Mouse (Mus musculus) lung, postnatal 0 days (tissue): ENCODE measurements around the gene Dusp22. TPM values are rescaled to one million over a fixed set of nuclear protein-coding genes. Genes with fewer than 3 reads are reported as not detected.

Source experiments
- ATAC-seq: fragments of 200-750 bp; cut with Nextera tagmentation; 2 replicates; pipeline ENCODE4 v1.8.0; 2017; ENCODE audit warnings: moderate library complexity
- DNase-seq: peaks from one replicate; pipeline ENCODE4 v3.0.0-alpha.2; 2016; ENCODE audit warnings: low spot score
- H3K27ac ChIP-seq: fragments of 300-500 bp; sonication (generic); 2 replicates; pipeline ENCODE4 v1.5.1; 2014; ENCODE audit warnings: antibody characterized with exemption, mild to moderate bottlenecking, low read length, mixed read lengths
- H3K27me3 ChIP-seq: fragments of 300-500 bp; sonication (generic); replicated peaks from 2 replicates; pipeline ENCODE4 v1.6.1; 2014; ENCODE audit warnings: low read length, mixed read lengths; ENCODE audit not compliant: insufficient read depth
- H3K36me3 ChIP-seq: fragments of 300-500 bp; sonication (generic); 2 replicates; pipeline ENCODE4 v1.6.1; 2014; ENCODE audit warnings: low read length, mixed read lengths; ENCODE audit not compliant: insufficient read depth
- H3K4me1 ChIP-seq: fragments of 300-500 bp; sonication (generic); 2 replicates; pipeline ENCODE4 v1.6.1; 2014; ENCODE audit warnings: antibody characterized with exemption, low read depth, low read length, mixed read lengths; ENCODE audit not compliant: insufficient read depth
- H3K4me2 ChIP-seq: fragments of 300-500 bp; sonication (generic); replicated peaks from 2 replicates; pipeline ENCODE4 v1.6.1; 2014; ENCODE audit warnings: low read depth, mild to moderate bottlenecking, low read length, moderate library complexity, mixed read lengths
- H3K4me3 ChIP-seq: fragments of 300-500 bp; sonication (generic); 2 replicates; pipeline ENCODE4 v1.5.1; 2014; ENCODE audit warnings: low read depth, low read length
- H3K9ac ChIP-seq: fragments of 300-500 bp; sonication (generic); replicated peaks from 2 replicates; pipeline ENCODE4 v1.6.1; 2014; ENCODE audit warnings: low read depth, mild to moderate bottlenecking
- H3K9me3 ChIP-seq: fragments of 300-500 bp; sonication (generic); 2 replicates; pipeline ENCODE4 v1.6.1; 2016; ENCODE audit warnings: low read length, mixed read lengths
- CTCF ChIP-seq: IDR thresholded peaks from 2 replicates; pipeline ENCODE4 v1.5.1; 2016; ENCODE audit warnings: antibody characterized with exemption, mild to moderate bottlenecking
- EP300 ChIP-seq: IDR thresholded peaks from 2 replicates; pipeline ENCODE4 v1.6.1; 2016; ENCODE audit warnings: antibody characterized with exemption, mild to moderate bottlenecking, control low read depth
- WGBS: fragments of 180-500 bp; shearing (Covaris S2); extraction: QIAGEN DNeasy Blood & Tissue Kit; methylation state at CpG from one replicate; pipeline ENCODE4 v1.1.7; 2014; 5-methylcytosine and 5-hydroxymethylcytosine counted together
- polyA plus RNA-seq: library from polyadenylated mRNA; unstranded; fragments of >200 nt; fragmentation: Nextera tagmentation; extraction: Ambion mirVana; gene quantifications from 2 replicates; pipeline ENCODE4 v1.2.1, GENCODE M21; 2015

Dusp22 gene
- polyA plus RNA-seq, 1 experiment from 2014 or later: 30.4 TPM

- ATAC-seq: no peak
- no peaks in the 10 kb centered on the region for H3K9me3 ChIP-seq
- no peak for TF ChIP-seq CTCF
- no peaks in the 10 kb centered on the region for H3K36me3 ChIP-seq
- WGBS: 57% methylated on average over 10 of the region's 10 CpGs
- DNase-seq: no peak
- H3K27me3 ChIP-seq: peaks cover 15% of the 10 kb centered on the region
- no peak overlapping the region for H3K4me2 ChIP-seq
- peaks cover 4% of the 10 kb centered on the region for H3K4me1 ChIP-seq
- H3K9ac ChIP-seq: no peak overlapping the region
- H3K4me3 ChIP-seq: no peak overlapping the region
- no peak overlapping the region for H3K27ac ChIP-seq
Observed at GRCm38 (mm10) chr13:30754825-30755476, 95.2 kb downstream of the Dusp22 start.

GRCm38 (mm10) chr13:30755577-30755976 lies 95.8 kb downstream of the Dusp22 start:
- H3K27ac ChIP-seq: no peak overlapping the region
- DNase-seq: no peak
- no peak overlapping the region for H3K4me3 ChIP-seq
- H3K27me3 ChIP-seq: peaks cover 9% of the 10 kb centered on the region; the same call in 1 of the 2 replicates
- H3K36me3 ChIP-seq: no peaks in the 10 kb centered on the region
- no peaks in the 10 kb centered on the region for H3K9me3 ChIP-seq
- TF ChIP-seq CTCF: no peak
- no peak for TF ChIP-seq EP300
- H3K4me1 ChIP-seq: no peaks in the 10 kb centered on the region
- WGBS: 66% methylated on average over 3 of the region's 3 CpGs
- H3K9ac ChIP-seq: no peak overlapping the region
- H3K4me2 ChIP-seq: no peak overlapping the region
- no peak for ATAC-seq

GRCm38 (mm10) chr13:30755998-30756639 lies 96.3 kb downstream of the Dusp22 start:
- Histone ChIP-seq H3K27me3 (0 out of 2 replicates have a peak, but pooled peaks cover 3% of the 10 kb centered on the region), H3K27ac (no peak overlapping the region), H3K9ac (no peak overlapping the region), H3K9me3 (no peaks in the 10 kb centered on the region), H3K4me1 (no peaks in the 10 kb centered on the region), H3K4me2 (no peak overlapping the region), H3K36me3 (no peaks in the 10 kb centered on the region), H3K4me3 (no peak overlapping the region)
- no peak for ATAC-seq
- TF ChIP-seq EP300 (no peak), CTCF (no peak)
- DNase-seq: no peak
- WGBS: 75% methylated on average over 9 of the region's 9 CpGs

GRCm38 (mm10) chr13:30757264-30757900 lies 97.6 kb downstream of the Dusp22 start:
- H3K9me3 ChIP-seq: no peaks in the 10 kb centered on the region
- no peaks in the 10 kb centered on the region for H3K4me1 ChIP-seq
- DNase-seq (no peak), ATAC-seq (no peak)
- H3K9ac ChIP-seq: no peak overlapping the region
- TF ChIP-seq CTCF: no peak
- TF ChIP-seq EP300: no peak
- H3K4me2 ChIP-seq: no peak overlapping the region
- WGBS: 77% methylated on average over 14 of the region's 14 CpGs
- no peaks in the 10 kb centered on the region for H3K27me3 ChIP-seq
- no peak overlapping the region for H3K27ac ChIP-seq
- H3K36me3 ChIP-seq: no peaks in the 10 kb centered on the region
- H3K4me3 ChIP-seq: no peak overlapping the region

GRCm38 (mm10) chr13:30758789-30759381 lies 99.1 kb downstream of the Dusp22 start:
- no peak overlapping the region for H3K4me3 ChIP-seq
- DNase-seq (no peak), ATAC-seq (no peak)
- no peaks in the 10 kb centered on the region for H3K9me3 ChIP-seq
- no peak overlapping the region for H3K27ac ChIP-seq
- H3K36me3 ChIP-seq: no peaks in the 10 kb centered on the region
- H3K4me1 ChIP-seq: no peaks in the 10 kb centered on the region
- no peak for TF ChIP-seq EP300
- no peak for TF ChIP-seq CTCF
- H3K27me3 ChIP-seq: no peaks in the 10 kb centered on the region
- WGBS: 81% methylated on average over 11 of the region's 11 CpGs
- H3K4me2 ChIP-seq: no peak overlapping the region
- no peak overlapping the region for H3K9ac ChIP-seq

- H3K27me3 ChIP-seq: no peaks in the 10 kb centered on the region
- H3K36me3 ChIP-seq: no peaks in the 10 kb centered on the region
- DNase-seq (peak; percentile 22), ATAC-seq (0 out of 2 replicates have a peak, but pooled peaks have one; percentile 27)
- H3K9ac ChIP-seq: no peak overlapping the region
- WGBS: 69% methylated on average over 3 of the region's 3 CpGs
- H3K4me1 ChIP-seq: no peaks in the 10 kb centered on the region
- H3K27ac ChIP-seq: no peak overlapping the region
- no peaks in the 10 kb centered on the region for H3K9me3 ChIP-seq
- H3K4me2 ChIP-seq: no peak overlapping the region
- TF ChIP-seq CTCF (no peak), EP300 (no peak)
- no peak overlapping the region for H3K4me3 ChIP-seq
Observed at GRCm38 (mm10) chr13:30760374-30761090, 100.7 kb downstream of the Dusp22 start.

Other genes starting within 250 kb of the Dusp22 start
- gene Uqcrfs1, start 114.6 kb upstream of the Dusp22 start, polyA plus RNA-seq: 169 and 179 TPM in 2 replicates
- gene Irf4, start 89.2 kb downstream of the Dusp22 start, polyA plus RNA-seq: 0.21 and 0.33 TPM in 2 replicates